Mouse (Mus musculus): ENCODE measurements around the gene Tssk6.

Gene Tssk6

GRCm38 (mm10) chr8:69901484-69902162, 361 bp upstream of the Tssk6 start:
- TF ChIP-seq CTCF (conservative IDR thresholded peaks at IDR 0.05; ENCODE audit: low read length), result peak; percentile 30
- no peak for TF ChIP-seq POU5F1 (IDR thresholded peaks at IDR 0.05; ENCODE audit: borderline replicate concordance, low read length)
- H3K27me3 ChIP-seq (ENCODE audit: insufficient read depth, low read length), result no peaks in the 10 kb centered on the region

GRCm38 (mm10) chr8:69903063-69903542, 1.1 kb downstream of the Tssk6 start:
- H3K4me1 ChIP-seq (replicated peaks; ENCODE audit: low read depth, low read length), result peaks cover 69% of the 10 kb centered on the region
- TF ChIP-seq NANOG (IDR thresholded peaks at IDR 0.05; ENCODE audit: borderline replicate concordance, low read length) (no peak), POU5F1 (IDR thresholded peaks at IDR 0.05; ENCODE audit: borderline replicate concordance, low read length) (no peak), CTCF (conservative IDR thresholded peaks at IDR 0.05; ENCODE audit: low read length) (no peak)
- peaks cover 40% of the 10 kb centered on the region for H3K36me3 ChIP-seq (ENCODE audit: insufficient read depth, low read length)
- no peaks in the 10 kb centered on the region for H3K9me3 ChIP-seq (ENCODE audit: low read length)
- no peaks in the 10 kb centered on the region for H3K27me3 ChIP-seq (ENCODE audit: insufficient read depth, low read length)
- peak overlapping the region; percentile 93 for H3K4me3 ChIP-seq (replicated peaks; ENCODE audit: low read length)

More at GRCm38 (mm10) chr8:69901484-69902162, 361 bp upstream of the Tssk6 start:
- Histone ChIP-seq H3K36me3 (ENCODE audit: insufficient read depth, low read length) (peaks cover 40% of the 10 kb centered on the region), H3K4me3 (replicated peaks; ENCODE audit: low read length) (peak overlapping the region; percentile 93), H3K4me1 (replicated peaks; ENCODE audit: low read depth, low read length) (peaks cover 75% of the 10 kb centered on the region), H3K9me3 (ENCODE audit: low read length) (no peaks in the 10 kb centered on the region)

- H3K9me3 ChIP-seq (ENCODE audit: low read length), result no peaks in the 10 kb centered on the region
- H3K4me3 ChIP-seq (replicated peaks; ENCODE audit: low read length), result peak overlapping the region; percentile 93
- peaks cover 67% of the 10 kb centered on the region for H3K4me1 ChIP-seq (replicated peaks; ENCODE audit: low read depth, low read length)
- H3K27me3 ChIP-seq (ENCODE audit: insufficient read depth, low read length), result no peaks in the 10 kb centered on the region
- TF ChIP-seq POU5F1 (IDR thresholded peaks at IDR 0.05; ENCODE audit: borderline replicate concordance, low read length), result no peak
- TF ChIP-seq NANOG (IDR thresholded peaks at IDR 0.05; ENCODE audit: borderline replicate concordance, low read length), result no peak
- no peak for TF ChIP-seq CTCF (conservative IDR thresholded peaks at IDR 0.05; ENCODE audit: low read length)
- H3K36me3 ChIP-seq (ENCODE audit: insufficient read depth, low read length), result peaks cover 43% of the 10 kb centered on the region
Measured at GRCm38 (mm10) chr8:69904096-69904495, 2.1 kb downstream of the Tssk6 start.

- Histone ChIP-seq H3K27me3 (ENCODE audit: insufficient read depth, low read length) (no peaks in the 10 kb centered on the region), H3K36me3 (ENCODE audit: insufficient read depth, low read length) (peaks cover 52% of the 10 kb centered on the region)
- TF ChIP-seq NANOG (IDR thresholded peaks at IDR 0.05; ENCODE audit: borderline replicate concordance, low read length) (no peak), POU5F1 (IDR thresholded peaks at IDR 0.05; ENCODE audit: borderline replicate concordance, low read length) (no peak), CTCF (conservative IDR thresholded peaks at IDR 0.05; ENCODE audit: low read length) (no peak)
Measured at GRCm38 (mm10) chr8:69906260-69906659, 4.3 kb downstream of the Tssk6 start.

GRCm38 (mm10) chr8:69907106-69907505, 5.1 kb downstream of the Tssk6 start:
- no peaks in the 10 kb centered on the region for H3K9me3 ChIP-seq (ENCODE audit: low read length)
- TF ChIP-seq NANOG (IDR thresholded peaks at IDR 0.05; ENCODE audit: borderline replicate concordance, low read length) (no peak), CTCF (conservative IDR thresholded peaks at IDR 0.05; ENCODE audit: low read length) (no peak), POU5F1 (IDR thresholded peaks at IDR 0.05; ENCODE audit: borderline replicate concordance, low read length) (no peak)
- H3K4me1 ChIP-seq (replicated peaks; ENCODE audit: low read depth, low read length), result peaks cover 58% of the 10 kb centered on the region
- H3K4me3 ChIP-seq (replicated peaks; ENCODE audit: low read length), result no peak overlapping the region
- H3K27me3 ChIP-seq (ENCODE audit: insufficient read depth, low read length), result no peaks in the 10 kb centered on the region
- peaks cover 61% of the 10 kb centered on the region for H3K36me3 ChIP-seq (ENCODE audit: insufficient read depth, low read length)

More at GRCm38 (mm10) chr8:69906260-69906659, 4.3 kb downstream of the Tssk6 start:
- Histone ChIP-seq H3K4me1 (replicated peaks; ENCODE audit: low read depth, low read length) (peaks cover 62% of the 10 kb centered on the region), H3K4me3 (replicated peaks; ENCODE audit: low read length) (no peak overlapping the region), H3K9me3 (ENCODE audit: low read length) (no peaks in the 10 kb centered on the region)

- H3K9me3 ChIP-seq (ENCODE audit: low read length), result no peaks in the 10 kb centered on the region
- peaks cover 67% of the 10 kb centered on the region for H3K4me1 ChIP-seq (replicated peaks; ENCODE audit: low read depth, low read length)
- peaks cover 100% of the 10 kb centered on the region for H3K36me3 ChIP-seq (ENCODE audit: insufficient read depth, low read length)
- H3K27me3 ChIP-seq (ENCODE audit: insufficient read depth, low read length), result no peaks in the 10 kb centered on the region
- TF ChIP-seq NANOG (IDR thresholded peaks at IDR 0.05; ENCODE audit: borderline replicate concordance, low read length) (no peak), CTCF (conservative IDR thresholded peaks at IDR 0.05; ENCODE audit: low read length) (no peak), POU5F1 (IDR thresholded peaks at IDR 0.05; ENCODE audit: borderline replicate concordance, low read length) (no peak)
- no peak overlapping the region for H3K4me3 ChIP-seq (replicated peaks; ENCODE audit: low read length)
Measured at GRCm38 (mm10) chr8:69911917-69912316, 9.9 kb downstream of the Tssk6 start.

GRCm38 (mm10) chr8:69912478-69913074, 10.6 kb downstream of the Tssk6 start:
- peaks cover 100% of the 10 kb centered on the region for H3K36me3 ChIP-seq (ENCODE audit: insufficient read depth, low read length)
- no peak overlapping the region for H3K4me3 ChIP-seq (replicated peaks; ENCODE audit: low read length)
- no peak for TF ChIP-seq NANOG (IDR thresholded peaks at IDR 0.05; ENCODE audit: borderline replicate concordance, low read length)
- no peak for TF ChIP-seq POU5F1 (IDR thresholded peaks at IDR 0.05; ENCODE audit: borderline replicate concordance, low read length)
- no peak for TF ChIP-seq CTCF (conservative IDR thresholded peaks at IDR 0.05; ENCODE audit: low read length)
- no peaks in the 10 kb centered on the region for H3K9me3 ChIP-seq (ENCODE audit: low read length)
- H3K27me3 ChIP-seq (ENCODE audit: insufficient read depth, low read length), result no peaks in the 10 kb centered on the region
- H3K4me1 ChIP-seq (replicated peaks; ENCODE audit: low read depth, low read length), result peaks cover 70% of the 10 kb centered on the region

- no peak for TF ChIP-seq CTCF (conservative IDR thresholded peaks at IDR 0.05; ENCODE audit: low read length)
- Histone ChIP-seq H3K9me3 (ENCODE audit: low read length) (no peaks in the 10 kb centered on the region), H3K36me3 (ENCODE audit: insufficient read depth, low read length) (peaks cover 99% of the 10 kb centered on the region), H3K4me1 (replicated peaks; ENCODE audit: low read depth, low read length) (peaks cover 76% of the 10 kb centered on the region), H3K4me3 (replicated peaks; ENCODE audit: low read length) (no peak overlapping the region), H3K27me3 (ENCODE audit: insufficient read depth, low read length) (no peaks in the 10 kb centered on the region)
Measured at GRCm38 (mm10) chr8:69914526-69914925, 12.5 kb downstream of the Tssk6 start.
